Mouse (Mus musculus) liver, embryonic 13.5 days (tissue): Measurements from ENCODE around the gene Aven. TPM values are rescaled to one million over a fixed set of nuclear protein-coding genes. Genes with fewer than 3 reads are reported as not detected.
"Not testable (repeated sequence)": the region's sequence is repeated elsewhere in the genome, so short reads cannot be mapped to it uniquely, and the experiment has no call there.

ENCODE experiments used
- ATAC-seq: fragments of 200-750 bp; cut with Nextera tagmentation; 2 replicates; pipeline ENCODE4 v1.8.0; 2017; ENCODE audit warnings: low read depth, mild to moderate bottlenecking, moderate number of reproducible peaks, moderate library complexity
- DNase-seq: peaks from one replicate; pipeline ENCODE4 v3.0.0; 2022
- H3K27ac ChIP-seq: fragments of 300-500 bp; sonication (generic); 2 replicates; pipeline ENCODE4 v1.5.1; 2015; ENCODE audit warnings: moderate library complexity, mild to moderate bottlenecking, inconsistent platforms
- H3K27me3 ChIP-seq: fragments of 300-500 bp; sonication (generic); 2 replicates; pipeline ENCODE4 v1.6.1; 2015; ENCODE audit warnings: mild to moderate bottlenecking, inconsistent platforms
- H3K36me3 ChIP-seq: fragments of 300-500 bp; sonication (generic); 2 replicates; pipeline ENCODE4 v1.6.1; 2015; ENCODE audit warnings: mild to moderate bottlenecking, inconsistent platforms
- H3K4me1 ChIP-seq: fragments of 300-500 bp; sonication (generic); replicated peaks from 2 replicates; pipeline ENCODE4 v1.6.1; 2015; ENCODE audit warnings: inconsistent platforms
- H3K4me2 ChIP-seq: fragments of 300-500 bp; sonication (generic); 2 replicates; pipeline ENCODE4 v1.6.1; 2015; ENCODE audit warnings: inconsistent platforms, mild to moderate bottlenecking, moderate library complexity
- H3K4me3 ChIP-seq: fragments of 300-500 bp; sonication (generic); replicated peaks from 2 replicates; pipeline ENCODE4 v1.5.1; 2015; ENCODE audit warnings: mild to moderate bottlenecking, inconsistent platforms
- H3K9ac ChIP-seq: fragments of 300-500 bp; sonication (generic); 2 replicates; pipeline ENCODE4 v1.6.1; 2015; ENCODE audit warnings: mild to moderate bottlenecking, inconsistent platforms
- H3K9me3 ChIP-seq: fragments of 300-500 bp; sonication (generic); replicated peaks from 2 replicates; pipeline ENCODE4 v1.6.1; 2016; ENCODE audit warnings: inconsistent platforms
- WGBS: fragments of 180-500 bp; shearing (Covaris S2); methylation state at CpG from one replicate; pipeline ENCODE4 v1.1.7; 2015; ENCODE audit not compliant: insufficient replicate concordance; 5-methylcytosine and 5-hydroxymethylcytosine counted together
- polyA plus RNA-seq: library from polyadenylated mRNA; unstranded; fragments of >200 nt; fragmentation: Nextera tagmentation; extraction: Ambion mirVana; gene quantifications from 2 replicates; pipeline ENCODE4 v1.2.1, GENCODE M21; 2015

Gene Aven
- polyA plus RNA-seq = 6.2 and 7.5 TPM in 2 replicates

DNA sequence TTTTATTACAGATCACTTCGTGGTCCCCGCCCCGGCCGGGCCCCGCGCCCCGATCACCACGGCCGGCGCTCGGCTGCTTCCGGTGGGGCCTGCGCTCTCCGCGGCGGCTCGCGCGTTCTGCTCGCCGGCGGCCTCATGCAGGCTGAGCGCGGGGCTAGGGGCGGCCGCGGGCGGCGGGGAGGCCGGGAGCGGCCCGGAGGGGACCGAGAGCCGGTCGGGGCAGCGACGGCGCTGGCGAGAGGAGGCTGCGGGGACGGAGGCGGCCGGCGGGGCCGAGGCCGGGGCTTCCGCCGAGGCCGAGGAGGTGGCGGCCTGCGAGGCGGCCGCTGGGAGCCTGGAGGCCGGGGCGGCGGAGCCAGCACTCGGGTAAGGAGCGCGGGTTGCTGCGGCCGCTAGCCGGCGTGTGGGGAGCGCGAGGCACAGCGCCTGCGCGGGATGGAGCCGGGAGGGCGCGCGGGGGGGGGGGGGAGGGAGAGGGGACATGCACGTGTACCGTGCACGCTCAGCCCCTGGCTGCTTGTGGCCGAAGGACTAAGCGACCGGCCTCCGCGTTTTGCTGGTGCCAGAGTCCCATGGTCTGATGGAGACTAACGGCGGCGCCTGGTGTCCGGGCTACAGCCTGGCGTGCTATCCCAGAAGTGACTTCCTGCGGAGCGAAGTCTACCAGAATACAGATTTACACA lies at the start of gene Aven:
Gene Aven, plus strand, starts transcription at position 109 of the 683 bp plus-strand sequence.
- peak within 1 kb of the TSS; percentile 93 for H3K27ac ChIP-seq
- peak within 1 kb of the TSS; percentile 95 for H3K9ac ChIP-seq
- H3K36me3 ChIP-seq = no peaks in the 10 kb centered on the region
- no peaks in the 10 kb centered on the region for H3K9me3 ChIP-seq
- H3K4me3 ChIP-seq = peak within 1 kb of the TSS; percentile 81
- ATAC-seq (peak; percentile 92), DNase-seq (peak; percentile 58)
- peaks cover 31% of the 10 kb centered on the region for H3K4me1 ChIP-seq
- peak within 1 kb of the TSS; percentile 88 for H3K4me2 ChIP-seq
- H3K27me3 ChIP-seq = no peaks in the 10 kb centered on the region
- WGBS = under 1% methylated on average over 64 of the region's 87 CpGs

DNA sequence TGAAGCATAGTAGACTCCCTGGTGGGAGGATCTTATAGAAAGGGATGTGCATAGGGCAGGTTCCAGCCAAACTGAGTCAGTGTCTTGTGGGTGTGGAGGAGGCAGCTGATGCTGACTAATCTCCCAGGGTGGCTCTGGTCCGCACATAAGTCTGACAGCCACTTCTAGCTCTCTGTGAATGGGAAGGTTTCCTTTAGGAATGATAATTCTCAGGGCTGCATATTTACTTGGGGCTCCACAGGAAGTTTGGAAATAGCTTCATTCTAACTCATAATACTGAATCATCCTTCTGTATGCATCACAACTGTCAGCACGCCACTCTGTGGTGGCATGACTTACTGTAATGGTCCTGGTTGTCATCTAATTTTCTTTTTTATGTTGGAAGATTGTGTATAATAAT lies 49.3 kb upstream of the Aven start:
- WGBS = 51% methylated on average over 2 of the region's 2 CpGs
- Histone ChIP-seq H3K4me2 (no peak overlapping the region), H3K9me3 (no peaks in the 10 kb centered on the region), H3K9ac (no peak overlapping the region), H3K27ac (no peak overlapping the region), H3K36me3 (no peaks in the 10 kb centered on the region), H3K4me3 (no peak overlapping the region), H3K4me1 (no peaks in the 10 kb centered on the region), H3K27me3 (no peaks in the 10 kb centered on the region)
- DNase-seq (no peak), ATAC-seq (no peak)

DNA sequence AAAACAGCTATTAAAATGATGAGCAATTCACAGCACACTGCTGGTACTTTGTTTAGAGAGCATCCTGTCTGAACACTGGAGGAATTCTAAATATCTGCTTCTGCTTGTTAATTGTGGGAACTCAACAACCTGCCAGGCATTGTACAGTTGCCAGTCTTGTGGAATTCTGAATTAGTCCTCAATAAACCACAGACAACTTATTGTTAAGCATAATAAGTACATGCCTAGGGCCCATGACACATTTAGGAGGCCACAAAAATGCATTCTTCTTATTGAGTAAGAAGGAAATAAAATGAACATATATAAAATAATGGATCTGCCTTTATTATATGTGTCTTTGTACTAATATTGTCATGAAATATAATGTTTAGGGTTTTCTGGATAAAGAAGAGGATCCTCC lies 47.3 kb upstream of the Aven start:
- Histone ChIP-seq H3K36me3 (no peaks in the 10 kb centered on the region), H3K4me1 (no peaks in the 10 kb centered on the region), H3K27ac (no peak overlapping the region), H3K4me3 (no peak overlapping the region), H3K9ac (no peak overlapping the region), H3K4me2 (no peak overlapping the region), H3K27me3 (no peaks in the 10 kb centered on the region), H3K9me3 (no peaks in the 10 kb centered on the region)
- DNase-seq = no peak
- ATAC-seq = no peak

DNA sequence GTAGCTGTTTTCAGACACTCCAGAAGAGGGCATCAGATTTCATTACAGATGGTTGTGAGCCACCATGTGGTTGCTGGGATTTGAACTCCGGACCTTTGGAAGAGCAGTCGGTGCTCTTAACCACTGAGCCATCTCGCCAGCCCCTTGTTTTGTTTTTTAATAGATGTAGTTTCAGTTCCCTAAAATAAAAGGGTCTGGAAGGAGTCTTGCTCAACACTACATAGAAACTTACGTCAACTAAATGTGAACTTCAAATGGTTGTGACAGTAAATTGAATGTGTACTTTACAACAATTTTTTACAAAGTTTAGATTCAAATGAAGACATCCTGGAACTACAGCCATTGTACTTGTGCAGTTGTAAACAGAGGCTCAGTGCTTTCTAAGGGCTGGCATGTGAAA lies 44.7 kb upstream of the Aven start:
- not testable (repeated sequence) for H3K4me1 ChIP-seq, H3K9ac ChIP-seq, H3K4me2 ChIP-seq, H3K36me3 ChIP-seq, H3K9me3 ChIP-seq, ATAC-seq, H3K27ac ChIP-seq, H3K4me3 ChIP-seq, H3K27me3 ChIP-seq, DNase-seq
- 56% methylated on average over 4 of the region's 4 CpGs for WGBS

DNA sequence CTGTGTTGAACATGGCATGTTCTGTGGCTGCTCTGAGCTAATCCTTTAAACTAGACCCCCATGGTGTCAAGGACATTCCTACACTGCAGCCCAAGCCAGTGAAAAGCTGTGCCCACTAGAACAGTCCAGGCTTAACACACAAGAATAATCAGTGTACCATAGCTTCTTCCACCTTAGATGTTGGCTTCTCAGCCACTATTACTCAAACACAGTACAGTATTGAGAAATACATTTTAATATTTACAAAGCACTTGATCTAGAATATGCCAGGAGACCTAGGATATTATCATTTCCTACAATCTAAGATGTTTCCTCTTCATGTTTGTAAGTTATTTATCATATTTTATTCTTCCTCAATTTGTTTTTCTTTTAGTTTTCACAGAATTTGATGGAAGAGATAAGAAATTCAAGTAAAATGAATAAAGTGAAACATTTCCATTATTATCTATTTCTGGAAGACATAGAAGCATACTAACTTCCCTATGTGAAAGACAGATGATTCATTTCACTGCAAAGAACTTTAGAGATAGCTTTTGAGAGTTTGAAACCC lies 44.2 kb upstream of the Aven start:
- Histone ChIP-seq H3K4me1 (no peaks in the 10 kb centered on the region), H3K27me3 (no peaks in the 10 kb centered on the region), H3K27ac (no peak overlapping the region), H3K4me3 (no peak overlapping the region), H3K9me3 (no peaks in the 10 kb centered on the region), H3K9ac (no peak overlapping the region), H3K36me3 (no peaks in the 10 kb centered on the region), H3K4me2 (no peak overlapping the region)
- ATAC-seq = no peak
- DNase-seq = no peak

DNA sequence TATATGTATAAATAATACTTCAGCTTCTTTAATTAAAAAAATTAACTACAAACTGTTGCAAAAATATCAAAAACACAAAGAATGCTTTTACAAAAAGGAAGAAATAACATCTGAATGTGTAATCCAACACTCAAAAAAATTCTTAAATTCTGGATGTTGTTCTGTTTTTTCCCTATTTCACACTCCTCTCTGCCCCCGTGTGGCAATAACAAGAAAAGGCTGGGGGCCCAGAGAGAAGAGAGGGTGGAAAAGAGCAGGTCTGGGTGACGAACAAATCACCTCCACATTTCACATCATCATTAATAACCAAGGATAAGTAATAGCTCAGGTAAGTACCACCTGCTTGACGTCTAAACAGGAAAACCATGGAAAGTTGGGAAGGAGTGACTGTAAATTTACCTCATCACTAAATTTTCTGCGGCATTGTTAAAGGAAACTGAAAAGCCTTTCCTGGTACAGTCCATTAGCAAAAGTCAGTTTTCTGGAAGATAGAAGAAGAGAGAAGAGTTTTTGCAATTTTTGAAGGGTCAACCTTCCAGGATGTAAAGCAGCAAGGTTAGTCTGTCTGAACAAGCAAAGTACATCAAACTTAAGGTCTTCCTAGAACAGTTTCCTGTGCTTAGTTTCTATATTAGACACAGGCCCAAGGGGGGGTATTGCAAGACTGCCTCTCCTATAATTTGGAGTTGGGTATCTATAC lies 43.0 kb upstream of the Aven start:
- no peaks in the 10 kb centered on the region for H3K36me3 ChIP-seq
- 27% methylated on average over 4 of the region's 4 CpGs for WGBS
- peaks cover 3% of the 10 kb centered on the region for H3K4me1 ChIP-seq
- no peak overlapping the region for H3K4me2 ChIP-seq
- no peaks in the 10 kb centered on the region for H3K27me3 ChIP-seq
- peak; percentile 20 for DNase-seq
- no peak for ATAC-seq
- H3K27ac ChIP-seq = no peak overlapping the region
- H3K9ac ChIP-seq = no peak overlapping the region
- no peak overlapping the region for H3K4me3 ChIP-seq
- H3K9me3 ChIP-seq = no peaks in the 10 kb centered on the region

DNA sequence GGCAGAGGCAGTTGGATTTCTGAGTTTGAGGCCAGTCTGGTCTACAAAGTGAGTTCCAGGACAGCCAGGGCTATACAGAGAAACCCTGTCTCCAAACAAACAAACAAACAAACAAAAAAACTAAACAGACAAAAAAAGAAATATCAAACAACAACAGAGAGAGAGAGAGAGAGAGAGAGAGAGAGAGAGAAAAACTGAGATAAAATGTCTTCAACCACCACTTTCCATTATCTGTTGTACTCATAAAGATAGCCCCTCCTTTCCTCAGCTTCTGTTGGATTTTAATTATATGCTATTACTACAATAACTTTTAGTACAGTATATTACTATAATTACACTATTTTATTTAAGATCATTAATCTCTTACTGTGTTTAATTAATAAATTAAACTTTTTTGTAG lies 40.3 kb upstream of the Aven start:
- not testable (repeated sequence) for H3K27ac ChIP-seq, H3K4me3 ChIP-seq, H3K9ac ChIP-seq, H3K4me2 ChIP-seq, H3K27me3 ChIP-seq, H3K9me3 ChIP-seq, H3K36me3 ChIP-seq, ATAC-seq, DNase-seq
- peaks cover 17% of the 10 kb centered on the region for H3K4me1 ChIP-seq

DNA sequence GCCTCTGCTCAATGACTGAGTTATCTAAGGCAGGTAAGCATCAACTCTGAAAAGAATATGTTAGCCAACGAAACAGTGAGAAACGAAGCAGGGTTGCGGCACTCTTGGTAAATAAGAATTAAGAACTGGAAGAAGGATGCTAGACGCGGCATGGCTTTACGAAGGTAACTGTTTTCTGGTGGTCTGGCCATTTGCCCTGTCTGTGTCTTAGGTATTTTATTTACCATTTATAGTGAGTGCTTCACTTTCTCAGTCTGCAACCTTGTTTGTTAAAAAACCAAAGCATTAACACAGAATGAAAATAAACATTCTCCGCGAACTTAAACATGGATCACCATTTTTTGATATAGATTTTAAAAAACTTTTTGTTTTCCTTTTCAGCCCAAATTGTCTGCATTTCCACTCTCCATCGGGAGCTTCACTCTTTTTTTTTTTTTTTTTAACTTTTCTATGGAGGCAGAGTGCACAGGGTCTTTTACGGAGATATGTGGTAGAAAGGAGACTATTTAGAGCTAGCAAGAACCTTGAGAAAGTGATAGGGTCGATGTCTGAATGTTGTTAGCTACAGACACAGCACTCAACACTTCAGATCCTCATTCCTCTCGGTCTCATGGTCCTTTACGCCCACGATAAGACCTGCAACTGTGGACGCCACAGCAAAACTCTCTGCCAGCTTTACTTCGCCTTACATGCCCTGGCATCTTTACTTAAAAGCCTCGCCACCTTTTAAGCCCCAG lies 38.5 kb upstream of the Aven start:
- 28% methylated on average over 17 of the region's 17 CpGs for WGBS
- ATAC-seq = peak; percentile 59; the same call in 1 of the 2 replicates

DNA sequence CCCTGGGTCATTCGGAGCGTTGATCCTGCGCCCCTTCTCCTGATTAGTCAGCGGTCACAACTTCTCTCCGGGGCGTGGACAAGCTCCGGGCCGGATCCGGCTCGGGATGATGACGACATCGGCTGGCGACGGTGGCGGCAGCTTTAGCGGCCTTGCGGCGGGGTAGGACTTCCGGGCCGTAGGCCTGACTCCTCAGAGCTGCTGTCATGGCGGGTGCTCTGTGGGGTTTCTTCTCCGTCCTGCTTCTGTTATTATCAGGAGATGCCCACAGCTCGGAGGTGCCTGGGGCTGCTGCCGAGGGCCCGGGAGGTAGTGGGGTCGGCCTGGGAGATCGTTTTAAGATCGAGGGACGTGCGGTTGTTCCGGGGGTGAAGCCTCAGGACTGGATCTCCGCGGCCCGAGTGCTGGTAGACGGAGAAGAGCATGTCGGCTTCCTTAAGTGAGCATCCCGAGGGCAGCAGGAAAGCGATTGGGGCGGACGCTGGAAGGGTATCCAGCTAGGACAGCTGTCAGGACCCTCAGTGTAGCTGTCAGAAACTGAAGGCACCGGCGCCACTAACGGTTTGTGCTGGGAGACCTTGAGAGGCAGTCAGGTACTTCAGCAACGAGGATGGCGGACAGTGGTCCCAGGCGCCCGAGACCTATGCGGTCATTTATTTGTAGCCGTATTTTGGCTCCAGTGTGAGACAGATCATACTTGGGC lies 37.8 kb upstream of the Aven start, which contains the start of gene Emc7:
Gene Emc7, plus strand, starts transcription at position 136 of the 703 bp plus-strand sequence.
- H3K9me3 ChIP-seq = no peaks in the 10 kb centered on the region
- H3K36me3 ChIP-seq = peaks cover 11% of the 10 kb centered on the region
- H3K27ac ChIP-seq = peak within 1 kb of the TSS; percentile 78
- peak; percentile 95 for DNase-seq
- peak; percentile 99 for ATAC-seq
- no peaks in the 10 kb centered on the region for H3K27me3 ChIP-seq
- WGBS = under 1% methylated on average over 49 of the region's 49 CpGs
- peak within 1 kb of the TSS; percentile 81 for H3K4me3 ChIP-seq
- peak within 1 kb of the TSS; percentile 89 for H3K9ac ChIP-seq
- H3K4me2 ChIP-seq = peak within 1 kb of the TSS; percentile 76
- peaks cover 17% of the 10 kb centered on the region for H3K4me1 ChIP-seq

More for the DNA sequence above, 38.5 kb upstream of the Aven start:
- Histone ChIP-seq H3K9me3 (no peaks in the 10 kb centered on the region), H3K27me3 (no peaks in the 10 kb centered on the region), H3K36me3 (peaks cover 6% of the 10 kb centered on the region), H3K9ac (peak overlapping the region; percentile 89), H3K4me1 (peaks cover 17% of the 10 kb centered on the region), H3K4me3 (peak overlapping the region; percentile 81), H3K27ac (peak overlapping the region; percentile 78), H3K4me2 (peak overlapping the region; percentile 76)
- no peak for DNase-seq

DNA sequence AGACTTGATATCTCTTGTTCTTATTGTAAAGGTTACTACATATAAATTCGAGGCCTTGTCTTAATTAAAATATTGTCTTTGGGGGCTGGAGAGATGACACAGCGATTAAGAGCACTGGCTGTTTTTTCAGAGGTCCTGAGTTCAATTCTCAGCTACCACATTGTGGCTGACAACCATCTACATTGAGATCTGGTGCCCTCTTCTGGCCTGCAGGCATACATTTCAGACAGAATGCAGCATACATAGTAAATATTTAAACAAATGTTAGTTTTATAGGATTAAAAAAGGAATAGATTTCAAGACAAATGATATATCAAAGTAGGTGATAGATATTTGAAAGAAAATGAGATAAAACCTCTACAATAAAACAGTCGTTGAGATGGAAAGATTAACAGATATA lies 32.2 kb upstream of the Aven start:
- H3K36me3 ChIP-seq = peaks cover 45% of the 10 kb centered on the region
- H3K27me3 ChIP-seq = no peaks in the 10 kb centered on the region
- DNase-seq (no peak), ATAC-seq (no peak)
- no peak overlapping the region for H3K4me2 ChIP-seq
- H3K4me3 ChIP-seq = no peak overlapping the region
- no peak overlapping the region for H3K27ac ChIP-seq
- H3K9me3 ChIP-seq = no peaks in the 10 kb centered on the region
- WGBS = 83% methylated on average over 3 of the region's 3 CpGs
- H3K4me1 ChIP-seq = peaks cover 12% of the 10 kb centered on the region
- H3K9ac ChIP-seq = no peak overlapping the region

DNA sequence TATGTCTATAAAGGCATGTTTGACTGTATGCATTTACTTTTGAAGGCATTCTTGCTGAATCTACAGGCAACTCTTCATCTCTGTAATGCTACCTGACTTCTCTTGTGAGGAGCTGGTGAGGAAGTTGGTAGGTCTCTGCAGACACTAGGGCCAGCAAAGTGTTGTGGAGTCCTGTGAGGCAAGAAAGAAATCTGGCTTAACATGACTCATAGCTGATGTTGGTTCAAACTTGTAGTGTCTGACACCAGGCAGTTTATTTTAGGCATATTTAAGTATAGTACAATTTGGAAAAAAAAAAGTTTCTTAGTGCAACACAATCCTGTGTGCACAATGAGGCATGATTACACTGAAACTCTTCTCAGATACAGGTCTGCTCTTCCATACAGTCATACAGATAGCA lies 23.2 kb upstream of the Aven start:
- DNase-seq (no peak), ATAC-seq (no peak)
- H3K36me3 ChIP-seq = peaks cover 47% of the 10 kb centered on the region
- H3K4me2 ChIP-seq = no peak overlapping the region
- H3K4me1 ChIP-seq = no peaks in the 10 kb centered on the region
- no peak overlapping the region for H3K27ac ChIP-seq
- no peak overlapping the region for H3K9ac ChIP-seq
- H3K4me3 ChIP-seq = no peak overlapping the region
- no peaks in the 10 kb centered on the region for H3K27me3 ChIP-seq
- H3K9me3 ChIP-seq = no peaks in the 10 kb centered on the region
